Mouse (Mus musculus) heart, postnatal 0 days (tissue): ENCODE measurements around the gene Mapkapk3.

Source experiments
- CTCF ChIP-seq: IDR thresholded peaks from 2 replicates; pipeline ENCODE4 v1.5.1; 2016; ENCODE audit warnings: antibody characterized with exemption, control low read depth, low read depth
- EP300 ChIP-seq: IDR thresholded peaks from 2 replicates; pipeline ENCODE4 v1.6.1; 2016; ENCODE audit warnings: antibody characterized with exemption, low read depth

- TF ChIP-seq CTCF (no peak), EP300 (no peak)
These were observed 58.0 kb downstream of the Mapkapk3 start, which contains the start of gene Dock3 for GRCm38 (mm10) chr9:107231539-107232139.
